8 mouse cellular contexts compared by ENCODE assay signal in genomic region chr10:20123401-20123800, GRCm38 (mm10). TPM values are rescaled to one million over a fixed set of nuclear protein-coding genes. Genes with fewer than 3 reads are reported as not detected.
DNase-seq lines count a peak whose midpoint lies in the region; ATAC-seq and TF ChIP-seq lines count a peak whose summit lies in the region.

No protein-coding gene starts in this region.

- H3K9me3 ChIP-seq in heart, embryonic 10.5 days: no peaks in the 10 kb centered on the region
- no peaks in the 10 kb centered on the region for H3K9me3 ChIP-seq in G1E (replicated peaks)
- no peaks in the 10 kb centered on the region for H3K9me3 ChIP-seq in embryonic facial prominence, embryonic 10.5 days
- no peaks in the 10 kb centered on the region for H3K9me3 ChIP-seq in liver, embryonic 11.5 days (ENCODE audit: control insufficient read depth, low read length)

- 0 out of 2 replicates have a peak, but pooled peaks have one; percentile 43 for TF ChIP-seq EP300 in heart, adult 2 months (IDR thresholded peaks at IDR 0.05; ENCODE audit: insufficient read depth, low read depth, low read length)

- intact Hi-C loops in heart, adult 2 months (cut with DNase I): loop anchor here (1.0 to 10.0 kb wide), 3 partner anchors 190 to 879 kb away; no protein-coding TSS in a partner anchor

- peak; percentile 37 to 61 for DNase-seq in heart, adult 2 months
- no peak for DNase-seq in heart, embryonic 10.5 days (ENCODE audit: low spot score)
- peak; percentile 72 for DNase-seq in G1E (ENCODE audit: low spot score)
- DNase-seq in embryonic facial prominence, embryonic 10.5 days (ENCODE audit: low spot score): peak; percentile 23
- no peak for DNase-seq in liver, embryonic 11.5 days (ENCODE audit: low spot score)
- DNase-seq in cerebellum, adult 18-20 months: no peak
- DNase-seq in urinary bladder, adult 2 months (ENCODE audit: low spot score): no peak

- H3K79me2 ChIP-seq in heart, adult 2 months (replicated peaks; ENCODE audit: control insufficient read depth, insufficient read depth, low read length): no peaks in the 10 kb centered on the region

- no peaks in the 10 kb centered on the region for H3K36me3 ChIP-seq in heart, adult 2 months (ENCODE audit: control insufficient read depth, insufficient read depth, low read length)
- H3K36me3 ChIP-seq in heart, embryonic 10.5 days: peaks cover 32% of the 10 kb centered on the region
- peaks cover 17% of the 10 kb centered on the region for H3K36me3 ChIP-seq in G1E (replicated peaks)
- H3K36me3 ChIP-seq in embryonic facial prominence, embryonic 10.5 days (replicated peaks): no peaks in the 10 kb centered on the region
- no peaks in the 10 kb centered on the region for H3K36me3 ChIP-seq in liver, embryonic 11.5 days (ENCODE audit: control insufficient read depth, insufficient read depth, low read length)

- no peak overlapping the region for H3K4me3 ChIP-seq in heart, adult 2 months
- H3K4me3 ChIP-seq in heart, embryonic 10.5 days: no peak overlapping the region
- peak overlapping the region; percentile 40; the same call in 1 of the 2 replicates for H3K4me3 ChIP-seq in G1E (ENCODE audit: low read depth, low read length)
- H3K4me3 ChIP-seq in embryonic facial prominence, embryonic 10.5 days: no peak overlapping the region
- no peak overlapping the region for H3K4me3 ChIP-seq in liver, embryonic 11.5 days (ENCODE audit: low read depth, low read length)

- no peak overlapping the region for H3K9ac ChIP-seq in heart, adult 2 months (ENCODE audit: low read depth, low read length)
- no peak overlapping the region for H3K9ac ChIP-seq in liver, embryonic 11.5 days (ENCODE audit: low read depth, low read length)

- H3K4me1 ChIP-seq in heart, adult 2 months (ENCODE audit: control insufficient read depth, insufficient read depth, low read length): peaks cover 2% of the 10 kb centered on the region; the same call in 1 of the 2 replicates
- peaks cover 5% of the 10 kb centered on the region; the same call in 1 of the 2 replicates for H3K4me1 ChIP-seq in heart, embryonic 10.5 days
- peaks cover 45% of the 10 kb centered on the region for H3K4me1 ChIP-seq in G1E (ENCODE audit: insufficient read depth, low read depth, low read length)
- no peaks in the 10 kb centered on the region; the same call in 1 of the 2 replicates for H3K4me1 ChIP-seq in embryonic facial prominence, embryonic 10.5 days
- H3K4me1 ChIP-seq in liver, embryonic 11.5 days (replicated peaks; ENCODE audit: control insufficient read depth, insufficient read depth, low read length): no peaks in the 10 kb centered on the region

- WGBS in heart, adult 2 months: 25% methylated on average over 9 of the region's 9 CpGs
- 53% methylated on average over 9 of the region's 9 CpGs for WGBS in heart, embryonic 10.5 days
- WGBS in embryonic facial prominence, embryonic 10.5 days: 50% methylated on average over 9 of the region's 9 CpGs
- 37% methylated on average over 9 of the region's 9 CpGs for WGBS in liver, embryonic 11.5 days

- no peak overlapping the region for H3K27ac ChIP-seq in heart, adult 2 months
- no peak overlapping the region; the same call in 1 of the 2 replicates for H3K27ac ChIP-seq in heart, embryonic 10.5 days
- H3K27ac ChIP-seq in embryonic facial prominence, embryonic 10.5 days (replicated peaks): peak overlapping the region; percentile 44; the same call in 1 of the 2 replicates
- no peak overlapping the region for H3K27ac ChIP-seq in liver, embryonic 11.5 days (ENCODE audit: low read depth, low read length)

- TF ChIP-seq POLR2A in heart, adult 2 months (IDR thresholded peaks at IDR 0.05; ENCODE audit: insufficient read depth, low read depth, low read length): no peak

- ATAC-seq in G1E (ENCODE audit: extremely low read depth, insufficient number of reproducible peaks, low FRiP score, poor library complexity, severe bottlenecking): peak; percentile 90
- ATAC-seq in liver, embryonic 11.5 days (replicated peaks; ENCODE audit: low FRiP score): peak; percentile 68; the same call in 1 of the 2 replicates
- ATAC-seq in neutrophil, adult 5-6 weeks (ENCODE audit: extremely low read depth, insufficient number of reproducible peaks, low FRiP score, poor library complexity, severe bottlenecking): peak; percentile 74

- no peaks in the 10 kb centered on the region for H3K27me3 ChIP-seq in heart, adult 2 months (ENCODE audit: control insufficient read depth, insufficient read depth, low read length)
- no peaks in the 10 kb centered on the region for H3K27me3 ChIP-seq in heart, embryonic 10.5 days (ENCODE audit: insufficient read depth, poor library complexity, severe bottlenecking)
- H3K27me3 ChIP-seq in G1E (ENCODE audit: insufficient read depth, low read length): no peaks in the 10 kb centered on the region
- H3K27me3 ChIP-seq in embryonic facial prominence, embryonic 10.5 days (replicated peaks; ENCODE audit: low read depth, poor library complexity, severe bottlenecking): no peaks in the 10 kb centered on the region
- H3K27me3 ChIP-seq in liver, embryonic 11.5 days (replicated peaks; ENCODE audit: control insufficient read depth, insufficient read depth, low read length): no peaks in the 10 kb centered on the region

- no peak for TF ChIP-seq CTCF in heart, adult 2 months (IDR thresholded peaks at IDR 0.05)
- TF ChIP-seq CTCF in G1E (IDR thresholded peaks at IDR 0.05; ENCODE audit: low read depth, low read length): no peak

- no peak overlapping the region for H3K4me2 ChIP-seq in liver, embryonic 11.5 days

RNA-seq across cellular contexts. Expression of gene Map7, which starts 24.9 kb away (rescaled TPM):
- 10 to 100 TPM; 17.9 to 19.3 TPM for total RNA-seq in heart, adult 2 months (2021)
- polyA plus RNA-seq in heart, adult 2 months (2012; rRNA removed): 5.8 and 6.6 TPM in 2 replicates
- polyA plus RNA-seq in heart, embryonic 10.5 days (2016; fragmentation: Nextera tagmentation; extraction: Ambion mirVana): 3.8 and 4.8 TPM in 2 replicates
- total RNA-seq in G1E (2014; fragmentation: Nextera tagmentation) (not detected in 2 replicates), G1E (2017) (2.3 and 2.6 TPM in 2 replicates)
- 2.5 and 2.8 TPM in 2 replicates for polyA plus RNA-seq in G1E (2012)
- 6.6 and 8.1 TPM in 2 replicates for polyA plus RNA-seq in embryonic facial prominence, embryonic 10.5 days (2016; fragmentation: Nextera tagmentation; extraction: Ambion mirVana)
- polyA plus RNA-seq in liver, embryonic 11.5 days (2014; fragmentation: Nextera tagmentation; extraction: Ambion mirVana): 6.4 and 7.2 TPM in 2 replicates
- total RNA-seq in neutrophil, adult 5-6 weeks (2017): 13.8 and 15.8 TPM in 2 replicates
- 9.2 and 14.8 TPM in 2 replicates for polyA plus RNA-seq in urinary bladder, adult 2 months (2012; rRNA removed)

Comparison
In these comparisons a context has a peak if more than half of its experiments do, and no peak if none do; other contexts are left out.
1. DNase-seq: peak in heart, adult 2 months (2 of 2), G1E (single experiment) and embryonic facial prominence, embryonic 10.5 days (single experiment); none in heart, embryonic 10.5 days (single experiment), liver, embryonic 11.5 days (single experiment), cerebellum, adult 18-20 months (0 of 2) and urinary bladder, adult 2 months (single experiment).
2. Peak in every context shown above with its lines, with median percentiles within 50 percentile points of each other: ATAC-seq.